Mouse (Mus musculus): ENCODE data around the gene Spa17.

Spa17 gene

GRCm38 (mm10) chr9:37616770-37617169, 3.2 kb upstream of the Spa17 start:
- no peak for DNase-seq (ENCODE audit: low spot score)

- DNase-seq (ENCODE audit: low spot score) = no peak
Observed at GRCm38 (mm10) chr9:37615220-37615619, 1.7 kb upstream of the Spa17 start.

- no peak for DNase-seq (ENCODE audit: low spot score)
Observed at GRCm38 (mm10) chr9:37614316-37614715, 794 bp upstream of the Spa17 start.

- no peak for DNase-seq (ENCODE audit: low spot score)
Observed at GRCm38 (mm10) chr9:37613911-37614280, 374 bp upstream of the Spa17 start.

GRCm38 (mm10) chr9:37609558-37609957, 4.0 kb downstream of the Spa17 start:
- DNase-seq (ENCODE audit: low spot score) = no peak

GRCm38 (mm10) chr9:37605089-37605488, 8.4 kb downstream of the Spa17 start:
- DNase-seq (ENCODE audit: low spot score) = no peak

- no peak for DNase-seq (ENCODE audit: low spot score)
Observed at GRCm38 (mm10) chr9:37600538-37601205, 12.8 kb downstream of the Spa17 start.

GRCm38 (mm10) chr9:37598637-37599036, 14.9 kb downstream of the Spa17 start:
- no peak for DNase-seq (ENCODE audit: low spot score)

GRCm38 (mm10) chr9:37595570-37595969, 18.0 kb downstream of the Spa17 start:
- DNase-seq (ENCODE audit: low spot score) = no peak

GRCm38 (mm10) chr9:37593690-37594089, 19.8 kb downstream of the Spa17 start:
- DNase-seq (ENCODE audit: low spot score) = no peak

- DNase-seq (ENCODE audit: low spot score) = no peak
Observed at GRCm38 (mm10) chr9:37592633-37593032, 20.9 kb downstream of the Spa17 start.

- no peak for DNase-seq (ENCODE audit: low spot score)
Observed at GRCm38 (mm10) chr9:37592025-37592424, 21.5 kb downstream of the Spa17 start.

- DNase-seq (ENCODE audit: low spot score) = no peak
Observed at GRCm38 (mm10) chr9:37590381-37590780, 23.1 kb downstream of the Spa17 start.

- DNase-seq (ENCODE audit: low spot score) = no peak
Observed at GRCm38 (mm10) chr9:37586718-37587117, 26.8 kb downstream of the Spa17 start.

GRCm38 (mm10) chr9:37583594-37583993, 29.9 kb downstream of the Spa17 start:
- no peak for DNase-seq (ENCODE audit: low spot score)

- peak; percentile 58 for DNase-seq (ENCODE audit: low spot score)
Observed at GRCm38 (mm10) chr9:37576436-37576930, 37.0 kb downstream of the Spa17 start.

- DNase-seq (ENCODE audit: low spot score) = no peak
Observed at GRCm38 (mm10) chr9:37572204-37572876, 41.2 kb downstream of the Spa17 start.

- DNase-seq (ENCODE audit: low spot score) = no peak
Observed at GRCm38 (mm10) chr9:37569231-37569835, 44.2 kb downstream of the Spa17 start.

GRCm38 (mm10) chr9:37568605-37569214, 44.8 kb downstream of the Spa17 start:
- DNase-seq (ENCODE audit: low spot score) = no peak

- peak; percentile 61 for DNase-seq (ENCODE audit: low spot score)
Observed at GRCm38 (mm10) chr9:37567892-37568604, 45.5 kb downstream of the Spa17 start.

GRCm38 (mm10) chr9:37567454-37567853, 46.1 kb downstream of the Spa17 start:
- no peak for DNase-seq (ENCODE audit: low spot score)

GRCm38 (mm10) chr9:37567019-37567418, 46.5 kb downstream of the Spa17 start:
- no peak for DNase-seq (ENCODE audit: low spot score)
